Mouse (Mus musculus): ENCODE data around the gene Scgb2b12. TPM values are rescaled to one million over a fixed set of nuclear protein-coding genes. Genes with fewer than 3 reads are reported as not detected.
"Not testable (repeated sequence)": the region's sequence is repeated elsewhere in the genome, so short reads cannot be mapped to it uniquely, and the experiment has no call there.

Scgb2b12 gene
- not detected in 2 replicates for polyA plus RNA-seq (2014; fragmentation: Nextera tagmentation; extraction: Ambion mirVana)

DNA sequence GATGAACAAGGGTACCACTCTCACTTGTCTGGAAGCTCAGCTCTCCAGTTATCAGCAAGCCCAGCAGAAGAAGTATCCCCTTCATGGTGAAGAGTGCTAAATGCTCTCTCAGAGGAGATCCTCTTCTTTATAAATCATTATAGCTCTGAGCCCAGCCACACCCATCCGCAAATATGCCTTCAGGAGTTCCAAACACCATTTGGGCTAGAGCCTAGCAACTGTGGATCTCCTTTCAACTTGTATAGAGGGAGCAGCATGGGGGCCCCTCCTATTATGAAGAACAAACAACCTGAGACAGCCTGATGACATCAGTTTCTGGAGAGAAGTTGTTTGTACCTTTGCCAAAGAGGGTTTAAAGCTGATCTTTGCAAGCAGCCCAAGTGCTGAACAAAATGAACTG is at the start of gene Scgb2b12:
Gene Scgb2b12, minus strand, starts transcription at position 101 of the 400 bp plus-strand sequence.
- H3K4me1 ChIP-seq (ENCODE audit: control insufficient read depth, insufficient read depth, low read length); H3K27ac ChIP-seq (ENCODE audit: low read depth, low read length); H3K9me3 ChIP-seq (replicated peaks; ENCODE audit: control insufficient read depth, low read length); H3K36me3 ChIP-seq (ENCODE audit: control insufficient read depth, insufficient read depth, low read length); H3K27me3 ChIP-seq (ENCODE audit: control insufficient read depth, insufficient read depth, low read length); H3K9ac ChIP-seq (ENCODE audit: low read depth, low read length); H3K4me3 ChIP-seq (ENCODE audit: low read depth, low read length); H3K4me2 ChIP-seq; ATAC-seq (replicated peaks; ENCODE audit: insufficient number of reproducible peaks, low FRiP score, low TSS enrichment): not testable (repeated sequence)
- 67% methylated on average over 1 of the region's 1 CpGs for WGBS (ENCODE audit: insufficient replicate concordance)

- H3K4me3 ChIP-seq (ENCODE audit: low read depth, low read length); H3K9ac ChIP-seq (ENCODE audit: low read depth, low read length); H3K4me2 ChIP-seq; H3K27ac ChIP-seq (ENCODE audit: low read depth, low read length); H3K27me3 ChIP-seq (ENCODE audit: control insufficient read depth, insufficient read depth, low read length); H3K36me3 ChIP-seq (ENCODE audit: control insufficient read depth, insufficient read depth, low read length); ATAC-seq (replicated peaks; ENCODE audit: insufficient number of reproducible peaks, low FRiP score, low TSS enrichment); H3K4me1 ChIP-seq (ENCODE audit: control insufficient read depth, insufficient read depth, low read length); H3K9me3 ChIP-seq (replicated peaks; ENCODE audit: control insufficient read depth, low read length): not testable (repeated sequence)
- WGBS (ENCODE audit: insufficient replicate concordance) = 85% methylated on average over 2 of the region's 3 CpGs
Observed at GRCm38 (mm10) chr7:32333882-32334281, 6.8 kb upstream of the Scgb2b12 start, which contains the start of gene Scgb1b12. Scgb1b12 (plus strand) TSS chr7:32334182.

Other genes starting within 250 kb of the Scgb2b12 start
- gene Scgb1b10, start 226.4 kb downstream of the Scgb2b12 start, polyA plus RNA-seq (2014; fragmentation: Nextera tagmentation; extraction: Ambion mirVana) = not detected in 2 replicates
- not detected in 2 replicates for gene Scgb2b11, start 116.1 kb downstream of the Scgb2b12 start, polyA plus RNA-seq (2014; fragmentation: Nextera tagmentation; extraction: Ambion mirVana)
- gene Scgb1b11, start 104.4 kb downstream of the Scgb2b12 start, polyA plus RNA-seq (2014; fragmentation: Nextera tagmentation; extraction: Ambion mirVana) = not detected in 2 replicates
- not detected in 2 replicates for gene Scgb1b12, start 6.9 kb upstream of the Scgb2b12 start, polyA plus RNA-seq (2014; fragmentation: Nextera tagmentation; extraction: Ambion mirVana)
- not detected in 2 replicates for gene Scgb1b29, start 114.3 kb upstream of the Scgb2b12 start, polyA plus RNA-seq (2014; fragmentation: Nextera tagmentation; extraction: Ambion mirVana)